Mouse (Mus musculus) spleen, adult 2 months (tissue): Measurements from ENCODE around the gene Cdk18. TPM values are rescaled to one million over a fixed set of nuclear protein-coding genes. Genes with fewer than 3 reads are reported as not detected.
"Not testable (repeated sequence)": the region's sequence is repeated elsewhere in the genome, so short reads cannot be mapped to it uniquely, and the experiment has no call there.

ENCODE experiments used
- DNase-seq, 2 experiments: peaks; one replicate each; pipeline versions ENCODE4 v3.0.0 to v3.0.0-alpha.2; 2012 to 2021; ENCODE audit warnings: low spot score in 2 of 2, low read depth in 1 of 2
- H3K27ac ChIP-seq: fragments of 200-500 bp; 2 replicates; pipeline ENCODE4 v1.5.1; 2012; ENCODE audit warnings: low read length, inconsistent platforms; ENCODE audit not compliant: insufficient read depth
- H3K27me3 ChIP-seq: fragments of 200-500 bp; 2 replicates; pipeline ENCODE4 v1.6.1; 2012; ENCODE audit warnings: mild to moderate bottlenecking, moderate library complexity, low read length, inconsistent platforms; ENCODE audit not compliant: control insufficient read depth, insufficient read depth
- H3K36me3 ChIP-seq: fragments of 200-500 bp; 2 replicates; pipeline ENCODE4 v1.6.1; 2012; ENCODE audit warnings: mild to moderate bottlenecking, low read length, inconsistent platforms; ENCODE audit not compliant: control insufficient read depth, insufficient read depth
- H3K4me1 ChIP-seq: fragments of 200-500 bp; 2 replicates; pipeline ENCODE4 v1.6.1; 2011; ENCODE audit warnings: inconsistent platforms; ENCODE audit not compliant: control insufficient read depth, insufficient read depth, insufficient read length
- H3K4me3 ChIP-seq: fragments of 200-500 bp; 2 replicates; pipeline ENCODE4 v1.5.1; 2011; ENCODE audit warnings: mild to moderate bottlenecking, inconsistent platforms; ENCODE audit not compliant: insufficient read depth, insufficient read length; ENCODE audit errors: extremely low read depth
- CTCF ChIP-seq: fragments of 200-500 bp; IDR thresholded peaks from 2 replicates; pipeline ENCODE4 v1.5.1; 2011; ENCODE audit warnings: mild to moderate bottlenecking, inconsistent platforms; ENCODE audit not compliant: insufficient read depth, insufficient read length, insufficient replicate concordance; ENCODE audit errors: extremely low read depth
- POLR2A ChIP-seq: fragments of 200-500 bp; IDR thresholded peaks from 2 replicates; pipeline ENCODE4 v1.6.1; 2011; ENCODE audit warnings: low read depth, low read length, inconsistent platforms
- WGBS: fragments of 180-500 bp; shearing (Covaris S2); methylation state at CpG from one replicate; pipeline ENCODE4 v1.1.7; 2018; 5-methylcytosine and 5-hydroxymethylcytosine counted together
- polyA plus RNA-seq: library from polyadenylated mRNA; depleted of rRNA; stranded (reverse); fragments of >200 nt; gene quantifications from 2 replicates; pipeline ENCODE4 v1.2.3, GENCODE M21; 2012

The Cdk18 gene
- polyA plus RNA-seq, 1 experiment, result 2.3 TPM

DNA sequence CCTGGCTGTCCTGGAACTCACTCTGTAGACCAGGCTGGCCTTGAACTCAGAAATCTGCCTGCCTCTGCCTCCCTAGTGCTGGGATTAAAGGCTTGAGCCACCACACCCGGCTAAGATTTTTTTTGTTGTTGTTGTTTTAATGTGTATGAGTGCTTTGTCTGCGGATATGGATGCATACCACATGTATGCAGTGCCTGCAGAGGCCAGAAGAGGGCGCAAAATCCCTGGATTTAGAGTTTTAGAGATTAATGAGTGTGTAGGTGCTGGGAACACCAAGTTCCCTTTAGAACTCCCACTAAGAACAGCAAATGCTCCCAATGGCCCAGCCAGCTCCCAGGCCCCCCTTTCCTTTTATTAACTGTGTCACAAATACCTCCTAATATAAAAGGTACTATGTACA is 26.4 kb upstream of the Cdk18 start:
- Histone ChIP-seq H3K4me3 (no peak overlapping the region), H3K27me3 (no peaks in the 10 kb centered on the region), H3K4me1 (no peaks in the 10 kb centered on the region), H3K36me3 (no peaks in the 10 kb centered on the region), H3K27ac (no peak overlapping the region)
- DNase-seq, result peak in 1 of 2 experiments; percentile 16
- no peak for TF ChIP-seq POLR2A
- TF ChIP-seq CTCF, result peak; percentile 25; the same call in 1 of the 2 replicates
- WGBS, result 67% methylated on average over 3 of the region's 3 CpGs

DNA sequence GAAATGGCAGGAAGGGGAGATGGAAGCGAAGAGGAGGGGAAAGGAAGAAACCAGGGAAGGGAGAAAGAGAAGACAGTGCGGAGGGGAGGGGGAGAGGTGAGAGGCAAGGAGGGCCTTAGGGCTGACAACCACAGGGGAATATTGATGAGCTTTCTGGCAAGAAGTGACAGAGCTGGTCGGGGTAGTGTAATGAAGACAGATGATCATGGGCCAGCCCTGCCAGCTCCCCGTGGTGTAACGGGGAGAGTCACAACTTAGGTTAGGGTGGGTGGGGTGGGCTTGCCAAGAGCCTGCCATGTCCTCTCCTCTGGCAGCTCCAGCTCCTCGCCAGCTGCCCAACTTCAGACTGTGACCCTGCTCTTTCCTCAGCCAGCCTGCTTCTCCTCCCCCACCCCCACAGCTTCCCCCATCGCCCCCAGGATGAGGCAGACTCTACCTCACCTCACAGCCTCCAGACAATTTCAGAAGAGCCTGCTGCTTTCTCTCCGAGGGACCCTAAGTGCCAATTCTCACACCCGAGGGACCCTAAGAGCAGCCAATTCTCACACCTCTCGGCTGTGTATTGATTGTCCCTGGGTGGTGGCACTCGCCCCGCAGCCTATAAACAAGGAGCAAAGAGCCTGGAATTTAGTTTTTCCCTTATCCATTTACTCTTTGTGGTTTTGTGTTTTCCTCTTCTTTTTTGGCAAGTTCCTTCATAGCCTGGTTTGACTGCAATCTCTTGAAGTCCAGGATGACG is 25.5 kb upstream of the Cdk18 start:
- Histone ChIP-seq H3K27ac (no peak overlapping the region), H3K4me1 (no peaks in the 10 kb centered on the region), H3K27me3 (no peaks in the 10 kb centered on the region), H3K4me3 (no peak overlapping the region), H3K36me3 (no peaks in the 10 kb centered on the region)
- TF ChIP-seq POLR2A (no peak), CTCF (no peak)
- 53% methylated on average over 13 of the region's 13 CpGs for WGBS
- DNase-seq, result no peak

DNA sequence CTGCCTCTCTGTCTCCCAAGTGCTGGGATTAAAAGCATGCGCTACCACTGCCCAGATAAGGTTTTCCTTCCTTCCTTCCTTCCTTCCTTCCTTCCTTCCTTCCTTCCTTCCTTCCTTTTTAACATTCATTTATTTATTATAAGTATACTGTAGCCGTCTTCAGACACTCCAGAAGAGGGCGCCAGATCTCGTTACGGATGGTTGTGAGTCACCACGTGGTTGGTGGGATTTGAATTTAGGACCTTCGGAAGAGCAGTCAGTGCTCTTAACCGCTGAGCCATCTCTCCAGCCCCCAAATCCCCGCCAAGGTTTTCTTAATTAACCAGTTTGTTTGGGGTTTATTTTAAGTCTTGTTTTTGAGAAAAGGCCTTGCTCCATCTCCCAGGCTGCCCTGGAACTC is 23.1 kb upstream of the Cdk18 start:
- H3K27ac ChIP-seq, H3K4me1 ChIP-seq, H3K36me3 ChIP-seq, H3K4me3 ChIP-seq, DNase-seq, H3K27me3 ChIP-seq: not testable (repeated sequence)
- 50% methylated on average over 9 of the region's 9 CpGs for WGBS

DNA sequence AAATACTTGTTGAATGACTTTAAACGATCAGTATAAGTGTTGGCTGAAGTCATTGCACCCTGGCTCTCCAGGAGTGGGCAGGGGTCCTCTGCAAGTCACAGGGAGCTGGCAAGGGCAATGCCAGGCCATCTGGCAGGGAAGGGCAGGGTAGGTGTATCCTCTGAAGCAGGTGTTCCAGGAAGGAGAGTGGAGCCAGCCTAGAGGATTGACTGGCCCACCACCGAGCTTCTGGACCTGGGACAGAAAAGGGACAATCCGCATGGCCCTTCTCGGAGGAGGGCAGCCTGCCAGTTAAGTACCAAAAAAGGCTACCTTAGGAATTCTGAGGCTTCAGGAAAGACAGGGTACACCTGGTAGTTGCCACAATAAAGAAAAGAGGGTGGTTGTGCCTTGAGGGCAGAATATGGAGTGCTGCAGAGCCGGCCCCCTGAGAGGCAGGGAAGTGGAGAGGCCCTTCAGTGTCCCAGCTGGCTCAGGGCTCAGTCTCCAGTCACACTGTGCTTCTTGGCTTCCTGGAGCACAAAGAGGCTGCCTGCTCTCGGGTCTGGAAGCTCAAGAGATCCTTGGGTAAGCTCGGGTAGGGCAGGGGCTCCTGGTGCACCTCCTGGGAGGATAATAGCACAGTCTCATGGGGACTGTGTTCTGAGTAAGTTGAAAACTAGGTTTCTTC is 21.9 kb upstream of the Cdk18 start:
- 73% methylated on average over 7 of the region's 7 CpGs for WGBS
- no peak overlapping the region for H3K4me3 ChIP-seq
- no peaks in the 10 kb centered on the region for H3K36me3 ChIP-seq
- TF ChIP-seq CTCF, result no peak
- no peak overlapping the region for H3K27ac ChIP-seq
- no peaks in the 10 kb centered on the region for H3K27me3 ChIP-seq
- no peaks in the 10 kb centered on the region for H3K4me1 ChIP-seq
- DNase-seq, result no peak

DNA sequence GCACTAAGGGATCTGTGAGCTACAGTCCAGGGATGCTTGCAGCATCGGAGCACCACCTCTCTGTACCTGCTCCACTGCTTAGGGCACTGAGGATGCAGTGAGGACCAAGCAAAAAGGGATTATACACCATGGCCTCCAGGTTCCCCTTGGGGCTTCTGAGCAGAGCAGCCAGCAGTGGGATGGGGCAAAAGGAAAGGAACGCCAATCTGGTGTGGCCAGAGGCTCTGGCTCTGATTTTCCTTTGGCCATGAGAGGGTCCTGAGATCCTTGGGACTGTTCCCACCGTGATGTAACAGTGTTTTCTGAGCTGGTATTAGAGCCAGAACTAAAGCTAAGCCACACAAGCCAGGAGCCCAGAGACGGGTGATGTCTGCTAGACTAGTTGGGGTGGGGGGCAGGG is 20.2 kb upstream of the Cdk18 start:
- no peaks in the 10 kb centered on the region for H3K27me3 ChIP-seq
- 68% methylated on average over 4 of the region's 4 CpGs for WGBS

DNA sequence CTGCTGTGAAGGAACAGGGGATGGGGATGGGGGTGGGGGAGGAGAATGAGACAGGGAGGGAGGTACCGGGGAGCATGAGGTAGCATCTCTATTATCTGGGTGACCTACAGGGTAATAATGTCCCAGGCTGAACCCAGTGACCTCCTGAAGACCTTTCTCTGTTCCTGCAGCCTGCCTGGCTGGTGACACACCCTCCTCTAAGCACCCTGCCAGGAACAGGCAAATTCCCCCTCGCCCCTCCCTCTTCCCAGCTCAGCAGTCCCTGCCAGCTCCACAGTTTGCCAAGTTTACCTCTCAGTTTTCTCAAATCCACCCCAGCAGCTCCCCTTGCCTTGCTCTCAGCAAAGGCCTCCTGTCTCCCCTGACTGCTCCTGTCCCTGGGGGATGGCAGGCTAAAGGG is 19.3 kb upstream of the Cdk18 start:
- DNase-seq, result no peak
- no peak overlapping the region for H3K4me3 ChIP-seq
- H3K27me3 ChIP-seq, result no peaks in the 10 kb centered on the region
- H3K27ac ChIP-seq, result no peak overlapping the region
- no peak for TF ChIP-seq CTCF
- TF ChIP-seq POLR2A, result no peak
- 79% methylated on average over 2 of the region's 2 CpGs for WGBS
- no peaks in the 10 kb centered on the region for H3K4me1 ChIP-seq
- H3K36me3 ChIP-seq, result no peaks in the 10 kb centered on the region

More for the DNA sequence above, 20.2 kb upstream of the Cdk18 start:
- Histone ChIP-seq H3K27ac (no peak overlapping the region), H3K4me3 (no peak overlapping the region), H3K4me1 (no peaks in the 10 kb centered on the region), H3K36me3 (no peaks in the 10 kb centered on the region)
- no peak for DNase-seq
- TF ChIP-seq CTCF, result no peak
- no peak for TF ChIP-seq POLR2A

DNA sequence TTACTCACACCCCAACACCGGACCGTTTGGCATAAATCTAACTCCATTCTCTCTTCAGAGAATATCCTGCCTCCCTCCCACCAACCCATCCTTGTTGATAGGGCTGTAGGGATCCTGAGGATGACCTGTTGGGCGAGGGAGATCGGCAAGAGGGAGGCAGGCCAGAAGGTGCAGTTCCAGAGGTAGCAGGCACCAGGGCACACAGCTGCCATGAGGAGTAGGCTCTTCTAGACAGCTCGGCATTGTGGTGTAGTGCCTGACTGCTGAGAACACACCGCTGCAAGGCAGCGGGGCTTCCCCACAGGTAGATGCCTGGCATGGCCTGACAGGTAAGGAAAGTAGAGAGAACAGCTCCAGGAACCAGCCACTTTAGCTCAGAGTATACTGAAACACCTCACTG is 18.3 kb upstream of the Cdk18 start:
- Histone ChIP-seq H3K4me1 (no peaks in the 10 kb centered on the region), H3K36me3 (no peaks in the 10 kb centered on the region), H3K27me3 (no peaks in the 10 kb centered on the region), H3K4me3 (no peak overlapping the region), H3K27ac (no peak overlapping the region)
- no peak for TF ChIP-seq CTCF
- no peak for TF ChIP-seq POLR2A
- DNase-seq, result no peak
- 61% methylated on average over 7 of the region's 7 CpGs for WGBS
